Mouse (Mus musculus) layer of hippocampus, adult 2 months (tissue): ENCODE data around the gene Pstk. TPM values are rescaled to one million over a fixed set of nuclear protein-coding genes. Genes with fewer than 3 reads are reported as not detected.

ENCODE experiments used
- DNase-seq, 2 experiments: peaks; one replicate each; pipeline ENCODE4 v3.0.0; 2022; ENCODE audit warnings: low spot score in 2 of 2
- H3K27ac ChIP-seq: fragments of 200-600 bp; 2 replicates; pipeline ENCODE4 v1.8.1; 2022
- H3K4me3 ChIP-seq: fragments of 200-600 bp; 2 replicates; pipeline ENCODE4 v1.8.1; 2022; ENCODE audit warnings: mild to moderate bottlenecking
- CTCF ChIP-seq: fragments of 200-600 bp; conservative IDR thresholded peaks from 2 replicates; pipeline ENCODE4 v1.8.1; 2022; ENCODE audit warnings: antibody characterized with exemption, mild to moderate bottlenecking, moderate library complexity
- long read RNA-seq, 2 experiments: library from polyadenylated mRNA; stranded (forward); transcript quantifications; one replicate each; pipeline ENCODE4 v2.0.0; 2021; ENCODE audit warnings: borderline mapping rate in 2 of 2
- total RNA-seq, 2 experiments: library from RNA; stranded (reverse); gene quantifications; 2 replicates each; pipeline ENCODE4 v1.2.3; 2021

The Pstk gene
- total RNA-seq, result 10 to 100 TPM; 50.1 to 57.4 TPM
- long read RNA-seq, experiment 1, full-length matches to known transcripts, result 16 of 24 reads
- long read RNA-seq, experiment 1, partial matches to known transcripts, result 0 of 24 reads
- long read RNA-seq, experiment 1, other reads (novel, unspliced or antisense), result 8 of 24 reads
- long read RNA-seq, experiment 2, full-length matches to known transcripts, result 20 of 32 reads
- long read RNA-seq, experiment 2, partial matches to known transcripts, result 1 of 32 reads
- long read RNA-seq, experiment 2, other reads (novel, unspliced or antisense), result 11 of 32 reads

GRCm38 (mm10) chr7:131370648-131371469 is at the start of gene Pstk:
Gene Pstk (plus strand): TSS chr7:131371141.
- Histone ChIP-seq H3K4me3 (peak within 1 kb of the TSS; percentile 67), H3K27ac (peak within 1 kb of the TSS; percentile 100)
- DNase-seq, result peak; percentile 86 to 87
- TF ChIP-seq CTCF, result peak; percentile 98

GRCm38 (mm10) chr7:131322192-131322591 is 48.7 kb upstream of the Pstk start, which contains the start of gene Cuzd1:
Gene Cuzd1 (minus strand): TSS chr7:131322292.
- H3K27ac ChIP-seq, result no peak within 1 kb of the TSS
- no peak for TF ChIP-seq CTCF

GRCm38 (mm10) chr7:131327054-131327453 is 43.9 kb upstream of the Pstk start:
- H3K4me3 ChIP-seq, result no peak overlapping the region
- no peak overlapping the region for H3K27ac ChIP-seq
- no peak for DNase-seq
- TF ChIP-seq CTCF, result no peak

More at GRCm38 (mm10) chr7:131322192-131322591, 48.7 kb upstream of the Pstk start, which contains the start of gene Cuzd1:
- no peak within 1 kb of the TSS for H3K4me3 ChIP-seq
- no peak for DNase-seq

- TF ChIP-seq CTCF, result no peak
- DNase-seq, result no peak
- Histone ChIP-seq H3K4me3 (no peak within 1 kb of the TSS), H3K27ac (no peak within 1 kb of the TSS)
Observed at GRCm38 (mm10) chr7:131329416-131329815, 41.5 kb upstream of the Pstk start, which contains the start of gene Fam24b. Gene Fam24b (minus strand): TSS chr7:131329516.

GRCm38 (mm10) chr7:131331688-131332087 is 39.3 kb upstream of the Pstk start:
- no peak overlapping the region for H3K27ac ChIP-seq
- no peak for DNase-seq
- no peak for TF ChIP-seq CTCF

GRCm38 (mm10) chr7:131333564-131333963 is 37.4 kb upstream of the Pstk start, which contains the start of gene Fam24a:
Gene Fam24a (plus strand): TSS chr7:131333864.
- Histone ChIP-seq H3K27ac (no peak within 1 kb of the TSS), H3K4me3 (no peak within 1 kb of the TSS)
- TF ChIP-seq CTCF, result no peak
- no peak for DNase-seq

More at GRCm38 (mm10) chr7:131331688-131332087, 39.3 kb upstream of the Pstk start:
- H3K4me3 ChIP-seq, result no peak overlapping the region

GRCm38 (mm10) chr7:131337502-131338068 is 33.4 kb upstream of the Pstk start:
- no peak overlapping the region for H3K27ac ChIP-seq
- H3K4me3 ChIP-seq, result no peak overlapping the region
- no peak for TF ChIP-seq CTCF
- no peak for DNase-seq

- H3K4me3 ChIP-seq, result no peak overlapping the region
- H3K27ac ChIP-seq, result no peak overlapping the region
- no peak for TF ChIP-seq CTCF
- no peak for DNase-seq
Observed at GRCm38 (mm10) chr7:131345856-131346541, 24.9 kb upstream of the Pstk start.

GRCm38 (mm10) chr7:131356105-131356504 is 14.8 kb upstream of the Pstk start:
- Histone ChIP-seq H3K27ac (no peak overlapping the region), H3K4me3 (no peak overlapping the region)
- no peak for TF ChIP-seq CTCF
- no peak for DNase-seq

- no peak for DNase-seq
- peak overlapping the region; percentile 77 for H3K4me3 ChIP-seq
- peak overlapping the region; percentile 96 for H3K27ac ChIP-seq
- no peak for TF ChIP-seq CTCF
Observed at GRCm38 (mm10) chr7:131362269-131362614, 8.7 kb upstream of the Pstk start.

- H3K4me3 ChIP-seq, result peak within 1 kb of the TSS; percentile 77
- DNase-seq, result peak; percentile 96
- H3K27ac ChIP-seq, result peak within 1 kb of the TSS; percentile 96
- no peak; the same call in 1 of the 2 replicates for TF ChIP-seq CTCF
Observed at GRCm38 (mm10) chr7:131362615-131363300, 8.2 kb upstream of the Pstk start, which contains the start of gene 2310057M21Rik. Gene 2310057M21Rik (minus strand): TSS chr7:131362759.

GRCm38 (mm10) chr7:131364131-131364530 is 6.8 kb upstream of the Pstk start:
- no peak for TF ChIP-seq CTCF
- H3K27ac ChIP-seq, result no peak overlapping the region
- H3K4me3 ChIP-seq, result no peak overlapping the region
- DNase-seq, result no peak
